Comparison of ENCODE assay signal across 26 mouse cellular contexts in the genomic region with DNA sequence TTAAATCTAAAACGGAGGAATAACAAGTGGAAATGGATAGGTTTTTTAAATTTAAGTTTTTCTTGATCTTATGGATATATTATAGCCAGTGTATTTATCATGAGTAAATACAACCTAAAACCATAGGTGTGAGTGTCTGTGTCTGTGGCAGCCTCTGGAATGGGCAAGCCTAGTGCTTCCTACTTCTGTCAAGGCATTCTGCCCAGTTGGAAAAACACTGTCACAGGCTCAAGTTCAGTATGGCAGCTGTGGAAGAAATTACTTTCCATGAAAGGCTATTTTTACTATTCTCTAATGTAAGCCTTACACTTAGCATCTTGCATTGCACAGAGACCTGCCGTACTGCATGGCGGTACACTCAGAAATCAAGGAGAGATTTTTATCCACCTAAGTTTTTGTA.
"Had no signal": no experiment of that assay in that cellular context is flagged by ENCODE, and none has a peak within 500 bp of the region (broad histone marks: within the 10 kb centered on the region; RNA-seq: fewer than 3 reads in every experiment).

No protein-coding gene starts in this region.

- H3K4me1 ChIP-seq: heart, embryonic 15.5 days; intestine, embryonic 15.5 days had no signal

- DNase-seq: gastrocnemius, postnatal 10 days; gastrocnemius, postnatal 36 days; heart, adult 2 months; heart, postnatal 4 days; kidney, adult 18-20 months; kidney, adult 8-10 months; kidney, postnatal 10 days; kidney, postnatal 25 days; kidney, postnatal 4 days; liver had no signal

- H3K27ac ChIP-seq: heart, adult 2 months; heart, embryonic 13.5 days; heart, embryonic 15.5 days; hindbrain, embryonic 10.5 days; hindbrain, embryonic 12.5 days; hindbrain, embryonic 14.5 days; intestine, embryonic 15.5 days; layer of hippocampus, adult 2 months; left cerebral cortex, adult 2 months; limb, embryonic 10.5 days; limb, embryonic 12.5 days; liver, embryonic 14.5 days had no signal

- H3K27me3 ChIP-seq: heart, embryonic 13.5 days; heart, embryonic 15.5 days; hindbrain, embryonic 12.5 days; intestine, embryonic 15.5 days; limb, embryonic 12.5 days had no signal

- H3K9me3 ChIP-seq: heart, embryonic 13.5 days; heart, embryonic 15.5 days; hindbrain, embryonic 10.5 days; hindbrain, embryonic 12.5 days; intestine, embryonic 15.5 days; limb, embryonic 10.5 days; limb, embryonic 12.5 days had no signal

- H3K9ac ChIP-seq: heart, embryonic 13.5 days; heart, embryonic 15.5 days; hindbrain, embryonic 12.5 days; hindbrain, embryonic 14.5 days; intestine, embryonic 15.5 days; limb, embryonic 12.5 days; liver, embryonic 14.5 days had no signal

- ATAC-seq: hindbrain, embryonic 16.5 days; inflammation-experienced regulatory T-cells, adult 6 months; intestine, embryonic 15.5 days; intestine, postnatal 0 days had no signal

- H3K4me2 ChIP-seq: heart, embryonic 11.5 days; heart, embryonic 13.5 days; heart, embryonic 15.5 days; hindbrain, embryonic 12.5 days; hindbrain, embryonic 14.5 days; intestine, embryonic 15.5 days; limb, embryonic 12.5 days; liver, embryonic 11.5 days had no signal

- H3K4me3 ChIP-seq: heart, adult 2 months; heart, embryonic 13.5 days; heart, embryonic 15.5 days; hindbrain, embryonic 10.5 days; hindbrain, embryonic 12.5 days; intestine, embryonic 15.5 days; layer of hippocampus, adult 2 months; left cerebral cortex, adult 2 months; limb, embryonic 10.5 days; limb, embryonic 12.5 days had no signal
